Mouse (Mus musculus): ENCODE results near the gene Coasy. TPM values are rescaled to one million over a fixed set of nuclear protein-coding genes. Genes with fewer than 3 reads are reported as not detected.

Coasy gene
- polyA plus RNA-seq, 1 experiment from 2014 or later, result 28.0 TPM

DNA sequence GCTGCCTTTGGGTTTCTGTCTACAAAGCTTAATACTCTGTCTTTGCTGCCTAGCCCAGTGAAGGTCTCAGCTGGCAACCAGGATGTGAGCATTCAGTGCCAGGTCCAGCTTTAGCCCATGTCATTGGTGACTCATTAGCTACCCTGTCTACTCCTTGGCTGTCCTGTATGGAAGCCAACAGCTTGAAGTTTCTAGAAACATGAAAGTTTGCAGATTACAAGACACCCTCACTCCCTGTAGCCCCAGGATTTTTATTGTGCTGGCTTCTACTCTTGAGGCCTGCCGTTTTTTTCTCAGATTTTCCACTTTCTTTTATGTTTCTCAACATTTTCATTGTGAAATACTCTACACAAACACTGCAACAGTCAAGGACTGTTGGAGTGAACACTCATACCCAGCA is 7.6 kb downstream of the Coasy start:
- H3K36me3 ChIP-seq (ENCODE audit: control insufficient read depth, insufficient read depth), result peaks cover 57% of the 10 kb centered on the region
- no peak overlapping the region for H3K4me3 ChIP-seq (ENCODE audit: low read depth, low read length)
- H3K9me3 ChIP-seq (ENCODE audit: control insufficient read depth), result no peaks in the 10 kb centered on the region
- H3K4me1 ChIP-seq (replicated peaks; ENCODE audit: control insufficient read depth, insufficient read depth, low read length), result peaks cover 8% of the 10 kb centered on the region; the same call in 1 of the 2 replicates
- H3K27ac ChIP-seq (ENCODE audit: low read depth, low read length), result no peak overlapping the region
- no peaks in the 10 kb centered on the region for H3K27me3 ChIP-seq (replicated peaks; ENCODE audit: control insufficient read depth, insufficient read depth, low read length)
- ATAC-seq, result no peak
- WGBS, result 86% methylated on average over 1 of the region's 1 CpGs
- no peak overlapping the region for H3K4me2 ChIP-seq (replicated peaks; ENCODE audit: low read depth)
- no peak for TF ChIP-seq CTCF (IDR thresholded peaks at IDR 0.05; ENCODE audit: low read depth)
- no peak overlapping the region for H3K9ac ChIP-seq (ENCODE audit: low read depth, low read length)

- peak overlapping the region; percentile 60 for H3K4me3 ChIP-seq (ENCODE audit: low read depth, low read length)
- ATAC-seq, result peak; percentile 25
- peaks cover 62% of the 10 kb centered on the region for H3K36me3 ChIP-seq (ENCODE audit: control insufficient read depth, insufficient read depth)
- H3K27me3 ChIP-seq (replicated peaks; ENCODE audit: control insufficient read depth, insufficient read depth, low read length), result no peaks in the 10 kb centered on the region
- 1% methylated on average over 18 of the region's 18 CpGs for WGBS
- no peaks in the 10 kb centered on the region for H3K4me1 ChIP-seq (replicated peaks; ENCODE audit: control insufficient read depth, insufficient read depth, low read length)
- TF ChIP-seq CTCF (IDR thresholded peaks at IDR 0.05; ENCODE audit: low read depth), result no peak
- no peaks in the 10 kb centered on the region for H3K9me3 ChIP-seq (ENCODE audit: control insufficient read depth)
- peak overlapping the region; percentile 73 for H3K9ac ChIP-seq (ENCODE audit: low read depth, low read length)
- no peak overlapping the region for H3K27ac ChIP-seq (ENCODE audit: low read depth, low read length)
- peak overlapping the region; percentile 88 for H3K4me2 ChIP-seq (replicated peaks; ENCODE audit: low read depth)
These were observed 12.6 kb downstream of the Coasy start for GRCm38 (mm10) chr11:101094930-101095313.

DNA sequence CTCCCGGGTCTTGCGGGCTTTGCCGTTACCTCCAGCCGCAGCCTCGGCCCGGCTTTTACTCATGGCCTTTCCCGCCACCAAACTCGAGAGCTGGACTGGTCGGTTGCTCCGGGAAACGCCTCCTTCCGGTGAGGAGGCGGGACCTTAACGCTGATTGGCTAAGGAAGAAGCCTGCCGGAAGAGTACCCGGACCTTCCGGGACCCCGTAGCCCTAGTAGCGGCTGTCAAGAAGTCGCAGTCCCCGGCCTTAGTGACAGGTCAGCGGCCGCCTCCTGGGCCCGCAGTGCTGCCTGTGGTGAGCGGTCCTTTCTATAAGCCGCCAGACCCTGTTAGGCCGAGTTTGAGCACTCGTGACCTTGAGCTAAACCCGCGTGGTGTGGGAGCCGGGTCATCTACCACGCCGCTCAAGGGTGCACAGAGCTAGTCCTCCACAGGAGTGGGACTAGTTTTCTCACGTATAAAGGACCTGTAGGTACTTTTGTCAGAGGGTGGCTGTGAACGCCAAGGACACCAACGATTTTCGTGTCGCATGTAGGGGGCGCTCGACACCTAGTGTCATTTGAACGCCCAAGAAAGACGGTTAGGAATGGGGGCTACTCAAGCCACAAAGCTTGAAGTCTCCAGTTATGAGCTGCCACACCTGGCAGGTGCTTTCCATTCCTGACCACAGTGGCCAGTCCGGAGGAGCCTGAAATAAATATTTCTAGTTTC is 13.1 kb downstream of the Coasy start, which contains the start of gene Psmc3ip:
Psmc3ip (minus strand) TSS at position 123 of the 711 bp plus-strand sequence.
- no peaks in the 10 kb centered on the region for H3K9me3 ChIP-seq (ENCODE audit: control insufficient read depth)

GRCm38 (mm10) chr11:101098231-101098630 is 15.9 kb downstream of the Coasy start:
- Histone ChIP-seq H3K4me3 (ENCODE audit: low read depth, low read length) (no peak overlapping the region), H3K4me2 (replicated peaks; ENCODE audit: low read depth) (no peak overlapping the region), H3K4me1 (replicated peaks; ENCODE audit: control insufficient read depth, insufficient read depth, low read length) (no peaks in the 10 kb centered on the region), H3K9me3 (ENCODE audit: control insufficient read depth) (no peaks in the 10 kb centered on the region), H3K27me3 (replicated peaks; ENCODE audit: control insufficient read depth, insufficient read depth, low read length) (no peaks in the 10 kb centered on the region), H3K36me3 (ENCODE audit: control insufficient read depth, insufficient read depth) (peaks cover 58% of the 10 kb centered on the region), H3K27ac (ENCODE audit: low read depth, low read length) (no peak overlapping the region), H3K9ac (ENCODE audit: low read depth, low read length) (no peak overlapping the region)
- WGBS, result 91% methylated on average over 8 of the region's 8 CpGs
- no peak for TF ChIP-seq CTCF (IDR thresholded peaks at IDR 0.05; ENCODE audit: low read depth)
- ATAC-seq, result no peak

More for the DNA sequence above, 13.1 kb downstream of the Coasy start, which contains the start of gene Psmc3ip:
- no peaks in the 10 kb centered on the region for H3K27me3 ChIP-seq (replicated peaks; ENCODE audit: control insufficient read depth, insufficient read depth, low read length)
- peak; percentile 93 for ATAC-seq
- H3K27ac ChIP-seq (ENCODE audit: low read depth, low read length), result peak within 1 kb of the TSS; percentile 92
- H3K36me3 ChIP-seq (ENCODE audit: control insufficient read depth, insufficient read depth), result peaks cover 62% of the 10 kb centered on the region
- H3K9ac ChIP-seq (ENCODE audit: low read depth, low read length), result peak within 1 kb of the TSS; percentile 73
- peak; percentile 88 for TF ChIP-seq CTCF (IDR thresholded peaks at IDR 0.05; ENCODE audit: low read depth)
- under 1% methylated on average over 43 of the region's 43 CpGs for WGBS
- peak within 1 kb of the TSS; percentile 60 for H3K4me3 ChIP-seq (ENCODE audit: low read depth, low read length)
- H3K4me2 ChIP-seq (replicated peaks; ENCODE audit: low read depth), result peak within 1 kb of the TSS; percentile 88
- H3K4me1 ChIP-seq (replicated peaks; ENCODE audit: control insufficient read depth, insufficient read depth, low read length), result no peaks in the 10 kb centered on the region

DNA sequence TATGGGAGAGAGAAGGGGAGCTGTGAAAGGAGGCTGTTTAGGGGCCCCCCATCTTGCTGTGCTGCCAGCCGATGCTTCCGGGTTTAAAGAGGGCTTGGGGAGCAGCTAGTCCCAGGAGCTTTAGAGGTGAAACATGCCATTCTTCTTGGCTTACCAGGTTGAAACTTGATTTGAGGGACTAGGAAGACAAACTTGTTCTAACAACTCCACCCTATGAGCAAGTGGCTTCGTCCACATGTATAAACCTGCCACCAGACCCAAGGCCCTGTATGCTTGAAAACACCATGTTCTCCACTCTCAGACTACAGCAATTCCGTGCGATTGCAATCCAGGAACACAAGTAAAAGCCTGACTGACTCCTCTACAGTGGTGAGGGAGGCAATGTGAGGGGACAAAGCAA is 20.6 kb downstream of the Coasy start:
- no peak overlapping the region for H3K4me2 ChIP-seq (replicated peaks; ENCODE audit: low read depth)
- H3K4me1 ChIP-seq (replicated peaks; ENCODE audit: control insufficient read depth, insufficient read depth, low read length), result no peaks in the 10 kb centered on the region
- H3K9me3 ChIP-seq (ENCODE audit: control insufficient read depth), result no peaks in the 10 kb centered on the region
- ATAC-seq, result no peak
- H3K9ac ChIP-seq (ENCODE audit: low read depth, low read length), result no peak overlapping the region
- TF ChIP-seq CTCF (IDR thresholded peaks at IDR 0.05; ENCODE audit: low read depth), result no peak
- H3K4me3 ChIP-seq (ENCODE audit: low read depth, low read length), result no peak overlapping the region
- no peaks in the 10 kb centered on the region for H3K27me3 ChIP-seq (replicated peaks; ENCODE audit: control insufficient read depth, insufficient read depth, low read length)
- H3K36me3 ChIP-seq (ENCODE audit: control insufficient read depth, insufficient read depth), result peaks cover 69% of the 10 kb centered on the region
- WGBS, result 95% methylated on average over 5 of the region's 5 CpGs
- no peak overlapping the region for H3K27ac ChIP-seq (ENCODE audit: low read depth, low read length)

DNA sequence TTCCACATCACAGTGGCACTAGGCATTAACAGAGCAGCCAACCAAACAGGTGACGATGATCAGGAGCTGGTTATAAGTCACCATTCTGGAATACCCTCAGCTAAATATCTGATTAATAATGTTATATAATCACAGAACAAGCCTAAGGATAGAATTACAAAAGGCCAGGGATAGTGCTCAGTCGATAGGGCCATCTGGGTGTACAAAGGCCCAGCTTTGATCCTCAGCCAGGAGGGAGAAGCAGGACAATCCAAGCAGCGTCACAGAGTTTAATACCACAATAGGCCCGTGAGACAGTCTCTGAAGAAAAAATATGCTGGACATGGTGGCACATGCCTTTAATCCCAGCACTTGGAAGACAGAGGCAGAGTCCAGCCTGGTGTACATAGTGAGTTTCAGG is 27.0 kb downstream of the Coasy start:
- no peak for TF ChIP-seq CTCF (IDR thresholded peaks at IDR 0.05; ENCODE audit: low read depth)
- Histone ChIP-seq H3K9ac (ENCODE audit: low read depth, low read length) (no peak overlapping the region), H3K4me3 (ENCODE audit: low read depth, low read length) (no peak overlapping the region), H3K9me3 (ENCODE audit: control insufficient read depth) (no peaks in the 10 kb centered on the region), H3K36me3 (ENCODE audit: control insufficient read depth, insufficient read depth) (peaks cover 13% of the 10 kb centered on the region; the same call in 1 of the 2 replicates), H3K27ac (ENCODE audit: low read depth, low read length) (no peak overlapping the region), H3K27me3 (replicated peaks; ENCODE audit: control insufficient read depth, insufficient read depth, low read length) (no peaks in the 10 kb centered on the region), H3K4me1 (replicated peaks; ENCODE audit: control insufficient read depth, insufficient read depth, low read length) (no peaks in the 10 kb centered on the region; the same call in 1 of the 2 replicates), H3K4me2 (replicated peaks; ENCODE audit: low read depth) (no peak overlapping the region)
- ATAC-seq, result no peak
- 87% methylated on average over 4 of the region's 4 CpGs for WGBS
